Mouse (Mus musculus): Measurements from ENCODE around the gene Lcorl. TPM values are rescaled to one million over a fixed set of nuclear protein-coding genes. Genes with fewer than 3 reads are reported as not detected.
A peak's percentile ranks its signal among the peaks of the same experiment; 100 is the strongest.

Lcorl gene
- polyA plus RNA-seq (2011; ENCODE audit: insufficient read depth, insufficient read length, low replicate concordance, missing spikeins), result 1.6 and 3.7 TPM in 2 replicates

DNA sequence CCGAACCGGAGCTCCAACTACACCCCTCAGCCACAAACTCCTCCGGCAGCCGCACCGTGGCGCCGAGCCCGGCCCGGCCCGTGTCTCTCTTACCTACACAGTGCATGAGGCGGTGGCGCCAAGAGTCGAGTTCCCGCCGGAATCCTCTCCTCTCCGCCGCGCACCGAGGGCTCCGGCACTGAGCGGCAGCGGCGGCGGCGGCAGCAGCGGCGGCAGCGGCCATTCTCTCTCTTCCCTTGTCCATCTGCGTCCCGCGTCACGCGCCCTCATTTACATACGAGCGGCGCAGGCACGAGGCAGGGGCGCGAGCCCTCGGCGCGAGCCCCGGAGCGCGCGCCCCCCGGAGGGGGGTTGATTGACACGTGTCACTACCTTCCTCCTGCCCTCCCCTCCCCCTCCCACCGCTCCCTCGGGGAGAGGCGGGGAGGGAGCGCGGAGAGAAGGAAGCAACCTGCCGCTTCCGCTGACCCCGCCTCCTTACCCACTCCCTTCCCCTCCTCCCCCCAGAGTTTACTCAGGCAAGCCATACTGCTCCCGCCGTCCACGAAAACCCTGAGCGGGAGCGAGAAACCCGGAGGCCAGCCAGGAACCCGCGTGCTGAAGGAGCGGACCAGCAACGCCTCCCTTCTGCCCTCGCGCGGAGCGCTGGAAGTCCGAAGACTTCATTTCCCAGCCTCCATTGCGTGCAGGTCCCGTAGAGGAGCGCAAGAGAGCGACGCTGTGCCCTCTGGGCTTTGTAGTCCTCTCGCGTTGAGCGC is at the start of gene Lcorl:
Lcorl (minus strand) TSS at position 362 of the 758 bp plus-strand sequence.
- TF ChIP-seq CTCF (IDR thresholded peaks at IDR 0.05; ENCODE audit: control insufficient read depth, insufficient read depth, low read length) (no peak), POLR2A (IDR thresholded peaks at IDR 0.05; ENCODE audit: borderline replicate concordance, control insufficient read depth, low read depth, low read length) (peak; percentile 56; the same call in 1 of the 2 replicates)
- under 1% methylated on average over 56 of the region's 79 CpGs for WGBS
- peak within 1 kb of the TSS; percentile 79 for H3K4me3 ChIP-seq (replicated peaks; ENCODE audit: control insufficient read depth, low read depth, low read length)
- no peaks in the 10 kb centered on the region; the same call in 1 of the 2 replicates for H3K4me1 ChIP-seq (ENCODE audit: control insufficient read depth, insufficient read depth, low read length)
- H3K27ac ChIP-seq (ENCODE audit: control insufficient read depth, insufficient read depth, low read depth, low read length, poor library complexity), result peak within 1 kb of the TSS; percentile 93

DNA sequence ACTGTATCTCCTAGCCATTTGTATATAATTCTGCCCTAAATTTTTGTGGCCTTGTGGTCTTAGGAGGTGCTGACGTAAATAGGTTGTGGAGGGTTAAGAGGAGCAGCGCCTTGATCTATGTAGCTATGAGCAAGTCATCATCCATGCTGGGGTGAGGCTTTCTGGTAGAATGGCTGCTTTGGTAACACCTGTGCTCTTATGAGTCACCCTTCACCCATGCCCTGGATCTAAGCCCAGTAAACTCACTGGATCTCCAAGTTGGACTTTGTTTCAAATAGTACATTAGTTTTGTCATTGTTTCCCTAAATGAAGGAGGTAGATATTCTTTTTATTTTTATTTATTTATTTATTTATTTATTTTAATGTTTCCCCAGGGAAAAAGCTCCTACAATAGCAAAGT is 47.3 kb upstream of the Lcorl start:
- Histone ChIP-seq H3K4me3 (replicated peaks; ENCODE audit: control insufficient read depth, low read depth, low read length) (no peak overlapping the region), H3K27ac (ENCODE audit: control insufficient read depth, insufficient read depth, low read depth, low read length, poor library complexity) (no peak overlapping the region), H3K4me1 (ENCODE audit: control insufficient read depth, insufficient read depth, low read length) (no peaks in the 10 kb centered on the region)
- no peak for TF ChIP-seq POLR2A (IDR thresholded peaks at IDR 0.05; ENCODE audit: borderline replicate concordance, control insufficient read depth, low read depth, low read length)
- TF ChIP-seq CTCF (IDR thresholded peaks at IDR 0.05; ENCODE audit: control insufficient read depth, insufficient read depth, low read length), result no peak
- 84% methylated on average over 2 of the region's 2 CpGs for whole genome bisulfite sequencing

DNA sequence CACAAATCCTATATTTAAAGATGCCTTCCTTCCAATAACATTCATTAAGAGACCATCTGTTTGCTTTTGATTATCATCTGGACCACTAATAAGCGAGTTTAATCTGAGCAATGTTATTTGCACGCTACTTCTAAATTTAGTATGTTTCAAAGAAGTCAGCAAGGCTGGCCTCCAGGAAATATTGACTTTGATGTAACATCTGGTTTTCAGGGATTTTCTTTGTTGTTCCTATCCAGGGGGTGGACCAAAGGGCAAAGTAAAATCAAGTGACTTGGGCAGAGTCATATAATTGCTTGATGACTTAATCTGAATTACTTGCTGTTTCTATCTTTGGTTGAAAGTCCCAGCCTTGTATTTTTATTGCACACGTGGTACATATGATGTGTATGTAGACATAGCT is 45.8 kb upstream of the Lcorl start:
- no peaks in the 10 kb centered on the region for H3K4me1 ChIP-seq (ENCODE audit: control insufficient read depth, insufficient read depth, low read length)
- no peak for TF ChIP-seq POLR2A (IDR thresholded peaks at IDR 0.05; ENCODE audit: borderline replicate concordance, control insufficient read depth, low read depth, low read length)
- no peak for TF ChIP-seq CTCF (IDR thresholded peaks at IDR 0.05; ENCODE audit: control insufficient read depth, insufficient read depth, low read length)
- no peak overlapping the region for H3K4me3 ChIP-seq (replicated peaks; ENCODE audit: control insufficient read depth, low read depth, low read length)
- H3K27ac ChIP-seq (ENCODE audit: control insufficient read depth, insufficient read depth, low read depth, low read length, poor library complexity), result no peak overlapping the region
- WGBS, result 68% methylated on average over 3 of the region's 3 CpGs

DNA sequence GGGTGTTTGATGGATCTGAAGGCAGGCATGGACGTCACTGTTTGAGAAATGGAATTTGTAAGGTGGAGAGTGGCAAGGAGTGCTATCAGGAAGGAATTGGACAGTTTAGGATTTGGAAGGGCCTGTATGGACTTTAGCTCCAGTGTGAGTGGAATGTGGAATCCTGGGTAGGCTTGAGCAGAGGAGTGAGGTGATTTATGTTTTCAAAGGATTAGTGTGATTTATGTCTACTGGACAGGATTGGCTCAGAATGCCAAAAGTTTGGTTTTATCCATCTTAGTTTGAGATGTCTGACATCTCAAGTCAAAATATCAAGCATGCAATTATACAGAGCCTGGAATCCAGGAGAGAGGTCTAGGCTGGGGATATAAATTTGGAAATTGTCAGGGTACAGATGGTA is 37.9 kb upstream of the Lcorl start:
- TF ChIP-seq POLR2A (IDR thresholded peaks at IDR 0.05; ENCODE audit: borderline replicate concordance, control insufficient read depth, low read depth, low read length) (no peak), CTCF (IDR thresholded peaks at IDR 0.05; ENCODE audit: control insufficient read depth, insufficient read depth, low read length) (no peak)

DNA sequence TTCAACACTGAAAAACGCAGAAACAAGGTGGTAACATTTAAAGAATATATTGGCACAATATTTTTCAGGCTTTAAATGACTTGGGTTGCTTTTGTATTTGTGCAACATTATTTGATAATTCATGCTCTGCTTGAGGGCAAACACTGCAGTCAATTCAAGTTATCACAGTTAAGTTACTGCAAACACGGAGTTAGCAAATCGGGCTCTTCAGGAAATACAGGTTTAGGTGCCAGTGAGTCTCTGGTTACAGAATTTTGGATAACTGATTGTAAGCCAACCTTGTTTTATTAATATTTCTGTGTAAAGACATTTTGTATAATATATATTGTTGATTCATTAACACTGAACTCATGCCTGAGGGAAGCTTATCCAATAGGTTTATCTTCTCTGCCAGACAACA is 36.3 kb upstream of the Lcorl start:
- Histone ChIP-seq H3K27ac (ENCODE audit: control insufficient read depth, insufficient read depth, low read depth, low read length, poor library complexity) (no peak overlapping the region), H3K4me1 (ENCODE audit: control insufficient read depth, insufficient read depth, low read length) (no peaks in the 10 kb centered on the region), H3K4me3 (replicated peaks; ENCODE audit: control insufficient read depth, low read depth, low read length) (no peak overlapping the region)
- WGBS, result 88% methylated on average over 3 of the region's 3 CpGs
- TF ChIP-seq POLR2A (IDR thresholded peaks at IDR 0.05; ENCODE audit: borderline replicate concordance, control insufficient read depth, low read depth, low read length) (no peak), CTCF (IDR thresholded peaks at IDR 0.05; ENCODE audit: control insufficient read depth, insufficient read depth, low read length) (no peak)

More for the DNA sequence above, 37.9 kb upstream of the Lcorl start:
- Histone ChIP-seq H3K27ac (ENCODE audit: control insufficient read depth, insufficient read depth, low read depth, low read length, poor library complexity) (no peak overlapping the region), H3K4me1 (ENCODE audit: control insufficient read depth, insufficient read depth, low read length) (no peaks in the 10 kb centered on the region), H3K4me3 (replicated peaks; ENCODE audit: control insufficient read depth, low read depth, low read length) (no peak overlapping the region)
- 76% methylated on average over 1 of the region's 1 CpGs for WGBS

DNA sequence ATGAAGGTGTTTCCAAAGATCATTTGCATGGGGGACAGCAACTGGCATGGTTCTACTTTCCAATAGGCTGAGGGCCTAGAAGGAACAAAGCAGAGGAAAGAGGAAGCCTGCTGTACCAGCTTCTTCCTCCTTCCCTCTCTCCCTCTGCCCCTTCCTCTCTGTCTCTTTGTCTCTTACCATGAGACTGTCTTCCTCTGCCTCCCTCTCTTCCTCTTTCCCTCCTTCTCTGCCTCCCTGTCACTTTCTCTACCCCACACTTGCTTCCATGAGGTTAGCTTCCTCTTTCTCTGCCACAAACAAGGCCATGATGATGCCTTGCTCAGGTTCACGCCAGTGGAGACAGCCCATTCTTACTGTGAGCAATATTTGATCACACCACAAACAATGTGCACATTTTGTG is 18.9 kb upstream of the Lcorl start:
- WGBS, result 37% methylated on average over 1 of the region's 1 CpGs
- Histone ChIP-seq H3K4me3 (replicated peaks; ENCODE audit: control insufficient read depth, low read depth, low read length) (no peak overlapping the region), H3K27ac (ENCODE audit: control insufficient read depth, insufficient read depth, low read depth, low read length, poor library complexity) (no peak overlapping the region), H3K4me1 (ENCODE audit: control insufficient read depth, insufficient read depth, low read length) (no peaks in the 10 kb centered on the region)
- TF ChIP-seq POLR2A (IDR thresholded peaks at IDR 0.05; ENCODE audit: borderline replicate concordance, control insufficient read depth, low read depth, low read length), result no peak
- TF ChIP-seq CTCF (IDR thresholded peaks at IDR 0.05; ENCODE audit: control insufficient read depth, insufficient read depth, low read length), result no peak

DNA sequence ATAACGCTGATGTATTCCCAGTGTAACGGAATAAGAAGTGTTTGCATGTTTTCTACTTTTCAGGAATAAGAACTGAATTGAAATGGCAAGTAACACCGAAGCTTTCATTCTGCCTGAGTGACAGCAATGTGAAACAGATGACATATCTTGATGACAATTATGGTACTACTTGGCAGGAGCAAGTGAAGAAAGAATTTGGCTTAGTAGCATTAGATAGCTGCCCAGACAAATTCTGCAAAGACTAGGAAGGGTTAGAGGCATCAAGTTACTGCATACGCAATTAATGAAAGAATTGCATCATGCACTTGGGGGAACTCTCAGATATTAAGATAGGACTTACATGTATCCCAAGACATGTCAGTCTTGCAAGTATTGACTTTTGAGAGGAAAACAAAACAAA is 18.1 kb upstream of the Lcorl start:
- no peak overlapping the region for H3K4me3 ChIP-seq (replicated peaks; ENCODE audit: control insufficient read depth, low read depth, low read length)
- 84% methylated on average over 4 of the region's 4 CpGs for WGBS
- no peak overlapping the region for H3K27ac ChIP-seq (ENCODE audit: control insufficient read depth, insufficient read depth, low read depth, low read length, poor library complexity)
- TF ChIP-seq POLR2A (IDR thresholded peaks at IDR 0.05; ENCODE audit: borderline replicate concordance, control insufficient read depth, low read depth, low read length) (no peak), CTCF (IDR thresholded peaks at IDR 0.05; ENCODE audit: control insufficient read depth, insufficient read depth, low read length) (no peak)
- H3K4me1 ChIP-seq (ENCODE audit: control insufficient read depth, insufficient read depth, low read length), result no peaks in the 10 kb centered on the region

DNA sequence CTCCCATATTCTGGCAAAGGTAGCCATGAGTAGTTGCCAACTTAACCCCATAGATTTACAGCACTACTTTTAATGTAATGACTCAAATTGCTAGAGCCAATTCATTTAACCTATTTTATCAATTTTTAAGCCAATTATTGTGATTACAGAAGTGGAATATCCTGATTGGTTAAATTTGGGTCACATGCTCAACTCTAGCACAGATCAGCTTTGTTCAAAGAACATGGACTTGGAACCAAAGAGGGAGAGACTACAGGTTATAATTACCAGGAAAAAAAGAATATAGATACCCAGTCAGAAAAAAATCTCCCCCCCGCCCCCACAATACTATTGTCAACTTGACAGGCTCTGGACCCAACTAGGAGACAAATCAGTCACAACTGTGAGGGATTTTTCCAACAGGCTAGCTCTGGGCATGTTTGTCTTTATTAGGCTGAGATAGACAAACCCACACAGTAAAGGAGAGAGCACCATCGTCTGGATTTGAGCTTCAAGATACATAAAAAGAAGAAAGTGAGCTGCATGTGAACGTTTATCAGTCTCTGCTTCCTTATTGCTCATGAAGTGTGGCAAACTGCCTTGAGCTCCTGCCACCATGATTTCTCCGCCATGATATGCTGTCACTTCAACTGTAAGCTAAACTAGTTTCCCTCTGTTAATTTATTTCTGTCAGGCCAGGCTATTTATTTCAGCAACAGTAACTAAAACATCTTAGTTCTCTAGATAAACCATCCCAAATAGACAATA is 17.0 kb upstream of the Lcorl start:
- Histone ChIP-seq H3K4me1 (ENCODE audit: control insufficient read depth, insufficient read depth, low read length) (no peaks in the 10 kb centered on the region), H3K4me3 (replicated peaks; ENCODE audit: control insufficient read depth, low read depth, low read length) (no peak overlapping the region), H3K27ac (ENCODE audit: control insufficient read depth, insufficient read depth, low read depth, low read length, poor library complexity) (no peak overlapping the region)
- 77% methylated on average over 4 of the region's 4 CpGs for WGBS
- TF ChIP-seq CTCF (IDR thresholded peaks at IDR 0.05; ENCODE audit: control insufficient read depth, insufficient read depth, low read length) (no peak), POLR2A (IDR thresholded peaks at IDR 0.05; ENCODE audit: borderline replicate concordance, control insufficient read depth, low read depth, low read length) (no peak)

Data from bone marrow, adult 2 months (tissue).